Mouse (Mus musculus) megakaryocyte, adult 5-6 weeks (primary cell): ENCODE data around the gene Mfsd12. TPM values are rescaled to one million over a fixed set of nuclear protein-coding genes. Genes with fewer than 3 reads are reported as not detected.

Experiments used
- ATAC-seq: 2 replicates; pipeline ENCODE4 v1.8.0; 2016; ENCODE audit warnings: mild to moderate bottlenecking, inconsistent platforms; ENCODE audit not compliant: poor library complexity, severe bottlenecking
- total RNA-seq, 2 experiments: library from RNA; stranded (forward) in 1 of 2; stranded (reverse) in 1 of 2; fragments of 153-499, 151-499 nt in 1 of 2; fragments of 221-1000, 200-1000 nt in 1 of 2; gene quantifications; 2 replicates each; pipeline versions ENCODE4 v1.2.3 to v1.2.4; 2015 to 2017

Mfsd12 gene
- total RNA-seq, 2 experiments from 2014 or later: 4.1 to 7.4 TPM

DNA sequence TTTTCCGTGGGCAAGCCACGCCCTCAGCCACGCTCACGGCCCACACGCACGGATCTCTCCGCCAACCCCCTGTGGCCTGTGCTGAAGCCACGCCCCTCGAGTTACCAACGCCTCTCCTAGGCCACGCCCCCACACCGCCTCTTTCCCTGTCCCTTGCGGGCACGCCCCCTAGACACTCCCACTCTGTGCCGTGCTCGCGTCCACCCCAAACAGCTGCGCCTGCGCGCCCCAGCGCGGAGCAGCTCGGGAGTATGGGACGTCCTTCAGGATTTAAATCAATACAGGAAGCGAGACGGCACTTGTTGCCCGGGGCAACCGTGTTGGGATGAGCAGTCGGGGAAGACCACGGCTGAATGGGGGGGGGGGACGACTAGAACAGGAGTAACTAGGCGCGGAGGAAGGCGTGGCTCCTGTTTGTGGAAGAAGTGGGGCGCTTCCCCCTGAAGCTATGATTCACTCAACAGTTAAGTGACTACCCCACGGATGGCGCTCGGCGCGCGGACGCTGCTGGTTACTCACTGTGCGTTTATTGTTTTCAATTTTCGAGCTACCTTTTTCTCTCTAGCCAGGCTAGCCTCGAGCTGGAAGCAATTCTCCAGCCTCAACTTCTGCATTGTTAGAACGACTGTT lies 21.4 kb downstream of the Mfsd12 start:
- peak; percentile 93 for ATAC-seq

DNA sequence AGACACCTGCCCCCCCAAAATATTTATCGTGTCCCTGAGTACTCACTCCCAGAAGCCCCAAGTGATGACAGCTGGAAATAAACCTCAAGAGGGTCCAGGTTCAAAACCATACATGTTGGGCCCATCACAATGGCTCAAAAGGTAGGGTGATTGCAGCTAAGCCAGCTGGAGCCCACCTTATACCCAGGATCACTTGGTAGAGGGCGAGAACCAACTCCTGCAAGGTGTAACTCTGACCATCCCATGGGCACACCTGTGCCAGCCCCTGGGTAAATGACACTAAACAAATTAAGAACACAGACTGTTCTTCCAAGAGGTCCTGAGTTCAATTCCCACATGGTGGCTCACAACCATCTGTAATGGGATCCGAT lies 21.9 kb downstream of the Mfsd12 start:
- ATAC-seq: no peak

DNA sequence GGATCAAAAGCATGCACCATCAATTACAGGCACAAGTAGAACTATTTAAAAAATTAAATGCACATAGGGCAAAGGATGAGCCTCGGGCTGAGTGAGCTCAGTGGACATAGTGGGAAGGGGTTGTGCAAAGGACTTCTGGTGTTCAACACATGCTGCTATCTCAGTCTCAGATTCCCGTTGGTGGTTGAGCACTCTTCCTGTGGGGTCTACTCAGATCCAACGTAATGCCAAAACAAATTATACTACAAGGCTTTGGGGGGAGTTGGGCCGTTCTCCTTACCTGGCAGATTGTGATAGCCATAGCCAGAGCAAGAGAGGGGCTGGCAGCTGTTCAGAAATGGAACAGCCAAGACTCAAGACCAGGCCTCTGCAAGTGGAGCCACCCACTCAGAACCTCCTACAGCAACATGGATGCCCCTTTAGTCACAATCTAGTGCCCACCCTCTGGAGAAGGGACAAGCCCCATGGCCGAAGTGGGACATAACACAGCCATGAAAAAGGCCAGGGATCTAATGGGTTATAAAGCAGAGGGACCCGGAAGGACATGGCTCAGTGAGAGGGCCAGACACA lies 22.6 kb downstream of the Mfsd12 start:
- no peak for ATAC-seq

DNA sequence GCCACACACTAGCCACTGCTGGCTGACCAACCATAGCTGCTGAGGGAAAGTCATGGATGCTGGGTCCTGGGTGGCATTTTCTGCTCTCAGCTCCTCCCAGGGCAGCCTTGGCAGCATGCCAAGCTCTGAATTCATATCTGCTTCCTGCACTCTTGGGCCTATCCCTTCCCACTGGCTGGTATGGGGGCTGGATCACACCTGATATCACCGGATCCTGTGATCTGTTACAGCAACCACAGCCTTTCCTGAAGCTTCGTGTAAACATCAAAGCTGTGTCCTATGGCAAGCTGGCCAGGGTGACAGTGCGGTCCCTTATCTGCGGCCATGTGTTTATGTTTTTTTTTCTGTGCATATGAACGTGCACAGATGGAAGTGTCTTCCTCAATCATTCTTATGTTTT lies 24.7 kb downstream of the Mfsd12 start:
- ATAC-seq: no peak

DNA sequence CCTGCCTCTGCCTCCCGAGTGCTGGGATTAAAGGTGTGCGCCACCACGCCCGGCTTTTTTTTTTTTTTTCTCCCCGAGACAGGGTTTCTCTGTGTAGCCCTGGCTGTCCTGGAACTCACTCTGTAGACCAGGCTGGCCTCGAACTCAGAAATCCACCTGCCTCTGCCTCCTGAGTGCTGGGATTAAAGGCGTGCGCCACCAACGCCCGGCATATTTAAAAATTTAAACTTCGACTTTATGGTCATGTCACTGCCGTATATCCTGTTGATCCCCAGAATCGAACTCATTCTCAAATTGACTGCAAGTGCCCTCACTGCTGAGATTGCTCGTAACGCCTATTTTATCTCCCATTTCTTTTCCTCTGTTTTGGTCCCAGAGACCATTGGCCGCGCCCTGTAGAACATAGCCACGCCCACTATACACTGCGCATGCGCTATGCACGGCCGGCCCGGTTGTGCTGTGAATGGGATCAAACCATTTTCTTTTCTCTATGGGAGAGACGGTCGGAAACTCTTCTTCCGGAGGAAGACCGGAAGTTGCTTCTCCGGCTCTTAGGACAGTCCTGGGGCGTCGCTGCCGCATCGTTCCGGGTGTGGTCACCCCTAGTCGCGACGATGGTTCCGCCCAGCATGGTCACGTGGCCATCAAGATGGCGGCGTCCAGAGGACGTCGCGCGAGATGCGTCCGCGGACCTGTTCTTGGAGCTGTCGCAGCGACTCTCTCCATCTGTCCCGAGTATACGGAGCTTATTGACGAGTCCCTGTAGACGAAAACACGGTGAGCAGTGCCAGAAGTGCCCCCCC lies 26.7 kb downstream of the Mfsd12 start, which contains the start of the genes Dohh and Gm48551:
Gene Dohh, plus strand, starts transcription at position 627 of the 803 bp plus-strand sequence.
Gene Gm48551, plus strand, starts transcription at position 665 of the 803 bp plus-strand sequence.
- ATAC-seq: peak; percentile 97

DNA sequence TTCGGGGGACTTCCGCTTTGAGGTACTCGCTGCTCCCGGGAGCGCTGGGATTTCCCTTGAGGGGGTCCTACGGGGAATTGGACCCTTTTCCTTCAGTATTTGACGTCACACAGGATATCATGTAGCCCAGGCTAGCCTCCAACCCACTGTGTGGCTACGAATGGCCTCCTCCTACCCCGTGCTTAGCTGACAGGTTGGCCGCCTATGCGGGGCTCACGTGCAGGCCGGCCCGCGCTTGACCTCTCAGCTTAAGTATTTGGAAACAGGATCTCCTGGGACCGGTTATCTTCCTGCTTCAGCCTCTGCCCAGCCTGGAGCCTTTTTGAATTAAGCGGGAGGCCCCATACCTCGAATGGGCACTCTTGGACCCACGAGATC lies 27.3 kb downstream of the Mfsd12 start:
- peak; percentile 14; the same call in 1 of the 2 replicates for ATAC-seq

DNA sequence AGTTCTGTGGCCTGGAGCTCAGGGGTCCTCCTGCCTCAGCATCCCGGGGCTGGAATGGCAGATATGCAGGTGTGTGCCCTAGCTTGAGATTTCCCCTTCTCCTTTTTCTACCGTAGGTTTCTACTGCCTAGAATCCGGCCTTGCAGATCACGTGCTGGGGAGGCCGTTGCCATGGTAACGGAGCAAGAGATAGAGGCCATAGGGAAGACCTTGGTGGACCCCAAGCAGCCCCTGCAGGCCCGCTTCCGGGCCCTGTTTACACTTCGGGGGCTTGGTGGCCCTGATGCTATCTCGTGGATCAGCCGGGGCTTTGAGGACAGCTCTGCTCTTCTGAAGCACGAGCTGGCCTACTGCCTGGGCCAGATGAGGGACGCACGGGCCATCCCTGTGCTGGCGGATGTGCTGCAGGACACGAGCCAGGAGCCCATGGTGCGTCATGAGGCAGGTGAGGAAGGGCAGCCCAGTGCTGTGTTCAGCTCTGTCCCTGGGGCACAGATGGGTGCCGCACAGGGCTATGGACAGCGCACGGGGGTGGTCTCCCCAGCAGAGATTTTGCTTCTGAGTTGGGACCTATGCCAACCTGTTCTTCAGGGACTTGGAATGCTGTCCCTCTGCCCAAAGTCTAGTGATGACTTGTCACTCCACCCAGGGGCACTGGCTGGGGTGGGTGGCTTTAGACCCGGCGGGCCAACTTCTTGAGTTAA lies 28.5 kb downstream of the Mfsd12 start:
- no peak for ATAC-seq

DNA sequence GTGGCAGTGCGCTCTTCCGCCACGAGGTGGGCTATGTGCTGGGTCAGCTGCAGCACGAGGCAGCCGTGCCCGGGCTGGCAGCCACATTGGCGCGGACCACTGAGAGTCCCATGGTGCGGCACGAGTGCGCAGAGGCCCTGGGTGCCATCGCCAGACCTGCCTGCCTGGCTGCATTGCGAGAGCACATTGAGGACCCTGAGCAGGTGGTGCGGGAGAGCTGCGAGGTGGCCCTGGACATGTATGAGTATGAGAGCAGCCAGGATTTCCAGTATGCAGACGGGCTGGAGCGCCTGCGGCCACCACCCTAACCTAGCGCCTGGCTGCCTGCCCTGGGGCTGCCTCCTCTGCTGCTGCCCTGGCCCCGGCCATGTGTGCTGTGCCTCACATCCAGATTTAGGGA lies 30.4 kb downstream of the Mfsd12 start:
- no peak for ATAC-seq

DNA sequence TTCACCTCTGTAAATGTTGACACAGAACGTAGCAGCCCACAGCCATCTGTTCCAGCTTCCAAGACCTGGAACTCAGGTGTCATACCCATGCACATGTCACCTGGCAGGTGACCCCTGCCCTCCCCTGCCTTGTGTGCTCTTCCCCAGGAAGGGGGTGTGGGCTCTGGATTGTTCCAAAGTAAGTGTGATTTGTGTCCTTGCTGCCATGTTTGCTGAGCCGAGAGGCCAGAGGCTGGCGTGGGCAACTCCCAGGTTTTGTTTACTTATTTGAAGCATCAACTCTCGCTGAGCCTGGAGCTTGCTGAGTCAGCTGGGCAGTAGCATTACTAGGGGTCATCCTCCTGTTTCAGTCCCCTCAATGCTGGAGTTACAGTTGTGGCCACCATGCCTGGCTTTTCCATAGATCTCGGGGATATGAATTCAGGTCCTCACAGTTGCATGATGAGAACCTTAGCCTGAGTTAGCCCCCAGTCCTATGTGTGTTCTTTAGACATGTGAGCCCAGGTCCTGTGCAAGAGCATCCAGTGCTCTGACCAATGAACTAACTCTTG lies 31.3 kb downstream of the Mfsd12 start, which contains the start of gene Gm48552:
Gene Gm48552, plus strand, starts transcription at position 501 of the 551 bp plus-strand sequence.
- ATAC-seq: no peak

DNA sequence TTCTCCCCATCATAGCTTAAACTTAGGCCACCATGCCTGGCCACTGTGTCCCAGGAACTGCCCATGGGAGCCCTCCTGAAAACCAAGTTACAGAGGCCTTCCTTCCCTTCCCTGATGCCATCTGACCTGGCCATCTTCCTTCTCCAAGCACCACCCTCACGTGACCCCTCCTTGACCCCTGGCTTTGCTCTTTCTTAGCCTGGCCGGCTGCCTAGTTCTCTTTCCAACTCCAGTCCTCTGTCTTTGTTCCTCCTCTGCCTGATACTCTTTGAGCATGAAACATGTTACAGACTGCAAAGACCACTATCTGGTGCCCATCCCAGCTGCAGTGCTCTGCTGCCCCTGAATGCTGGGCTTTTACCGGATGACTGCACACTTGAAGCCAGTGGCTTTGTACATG lies 32.1 kb downstream of the Mfsd12 start:
- no peak for ATAC-seq

DNA sequence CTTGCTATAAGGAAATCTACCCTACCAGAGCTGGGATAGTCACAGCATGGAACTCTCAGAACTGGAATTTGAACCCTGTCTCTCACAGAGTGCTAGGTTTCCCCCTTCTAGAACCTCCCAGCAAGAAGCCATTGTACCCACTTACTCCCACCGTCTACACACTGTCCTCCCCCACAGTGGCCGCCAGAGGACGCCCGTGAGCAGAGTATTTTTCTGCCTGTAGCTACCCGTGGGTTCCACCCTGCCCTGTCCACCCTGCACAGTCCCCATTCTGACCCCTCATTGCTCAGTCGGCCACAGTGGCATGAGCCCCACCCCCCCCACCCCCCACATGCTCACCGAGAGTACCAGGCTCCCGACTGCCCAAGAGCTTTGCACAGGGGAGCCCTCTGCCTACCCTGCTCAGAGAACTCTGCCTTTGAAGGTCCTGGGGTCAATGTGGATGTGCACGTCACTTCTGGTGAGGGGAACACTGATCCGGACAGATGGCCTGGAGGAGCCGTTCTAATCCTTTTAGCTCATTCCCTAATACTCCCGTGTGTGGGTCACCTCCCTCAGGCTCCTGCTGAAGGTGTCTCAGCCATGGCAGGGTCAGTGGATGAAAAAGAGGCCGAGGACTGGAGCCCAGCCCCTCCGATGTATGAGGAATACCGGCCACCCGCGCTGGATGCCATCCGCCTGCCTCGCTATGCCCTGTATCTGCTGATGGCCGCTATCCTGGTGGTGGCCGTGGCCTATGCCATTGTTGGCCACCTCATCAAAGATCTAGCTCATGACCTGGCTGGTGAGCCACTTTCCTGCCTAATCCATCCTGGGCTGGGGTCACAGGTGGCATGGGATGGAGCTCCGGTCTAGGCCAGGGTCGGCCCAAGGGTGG lies 32.7 kb downstream of the Mfsd12 start:
- peak; percentile 83 for ATAC-seq

DNA sequence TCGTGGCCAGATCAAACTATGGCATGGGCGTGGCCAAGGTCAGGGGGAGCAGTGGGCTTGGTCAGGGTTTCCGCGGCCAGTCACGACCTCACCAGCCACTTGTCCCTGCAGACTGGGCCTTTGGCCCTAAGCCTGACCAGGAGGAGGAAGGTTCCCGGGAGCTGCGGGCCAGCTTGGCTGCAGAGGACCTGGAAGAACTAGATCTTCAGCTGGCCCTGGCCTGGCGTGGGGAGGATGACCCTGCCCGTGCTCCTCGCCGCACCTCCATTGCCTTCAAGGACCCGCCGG lies 33.3 kb downstream of the Mfsd12 start:
- ATAC-seq: no peak

DNA sequence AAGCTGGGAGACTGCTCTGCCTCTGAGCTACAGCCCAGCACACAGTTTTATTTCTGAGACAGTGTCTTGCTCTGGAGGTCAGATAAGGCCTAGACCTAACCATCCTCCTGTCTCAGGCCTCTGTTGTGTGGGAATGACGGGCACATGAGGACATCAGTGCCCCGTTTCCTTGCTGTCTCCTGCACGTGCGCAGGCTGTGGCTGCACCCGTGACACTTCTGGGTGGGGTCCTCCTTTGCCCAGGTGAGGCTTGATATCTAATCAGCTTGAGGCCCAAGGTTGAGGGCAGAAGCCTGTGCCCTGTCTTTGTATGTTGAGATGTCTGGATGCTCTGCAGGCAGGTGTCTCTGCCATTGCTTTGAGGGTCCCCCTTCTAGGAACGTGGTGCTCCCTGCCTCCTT lies 35.0 kb downstream of the Mfsd12 start:
- no peak for ATAC-seq

DNA sequence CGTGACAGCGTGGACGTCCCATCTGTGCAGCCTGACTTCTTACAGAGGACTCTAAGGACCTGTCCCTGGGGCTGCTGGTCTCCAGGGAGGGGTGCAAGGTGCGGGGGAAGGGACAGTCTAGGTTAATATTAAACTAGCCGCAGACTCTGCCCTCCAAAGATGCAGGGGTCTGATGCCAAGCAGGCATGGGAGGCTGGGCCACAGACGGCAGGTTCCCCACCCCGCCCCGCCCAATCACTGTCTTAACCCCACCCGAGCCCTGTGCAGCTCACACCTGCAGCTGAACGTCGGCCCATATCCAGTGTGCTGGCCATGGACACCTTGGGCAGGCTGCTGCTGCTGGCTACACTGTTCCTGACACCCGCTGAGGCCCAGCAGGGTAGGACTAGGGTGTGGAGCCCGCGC lies 35.5 kb downstream of the Mfsd12 start, which contains the start of gene Smim24:
Gene Smim24, plus strand, starts transcription at position 271 of the 405 bp plus-strand sequence.
- ATAC-seq: no peak

DNA sequence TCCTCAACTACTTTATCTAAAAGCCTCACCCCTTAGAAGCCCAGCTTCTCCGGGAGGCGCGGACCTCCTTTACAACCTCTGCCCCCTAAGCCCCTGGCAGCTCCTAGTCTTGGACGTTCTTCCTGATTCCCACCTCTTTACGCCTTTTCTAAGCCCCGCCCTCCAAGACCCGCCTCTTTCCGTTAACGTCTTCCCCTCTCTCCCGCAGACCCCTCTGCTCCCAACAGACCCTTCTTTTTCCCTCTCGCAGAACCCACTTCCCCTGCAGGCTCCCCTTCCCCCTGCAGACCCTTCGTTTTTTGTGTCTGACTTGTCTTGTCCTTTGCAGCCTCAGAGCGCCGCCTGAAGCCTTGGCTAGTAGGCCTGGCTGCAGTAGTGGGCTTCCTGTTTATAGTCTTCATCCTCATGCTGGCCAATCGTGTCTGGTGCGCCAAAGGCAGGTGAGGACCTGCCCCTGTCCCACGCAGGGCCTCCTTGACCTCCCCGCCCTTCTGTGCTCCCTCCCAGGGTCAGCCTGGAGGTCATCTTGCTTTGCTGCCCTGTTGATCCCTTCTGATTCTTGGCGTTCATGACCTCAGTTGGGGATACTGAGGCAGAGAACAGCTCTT lies 36.3 kb downstream of the Mfsd12 start:
- ATAC-seq: peak; percentile 41

DNA sequence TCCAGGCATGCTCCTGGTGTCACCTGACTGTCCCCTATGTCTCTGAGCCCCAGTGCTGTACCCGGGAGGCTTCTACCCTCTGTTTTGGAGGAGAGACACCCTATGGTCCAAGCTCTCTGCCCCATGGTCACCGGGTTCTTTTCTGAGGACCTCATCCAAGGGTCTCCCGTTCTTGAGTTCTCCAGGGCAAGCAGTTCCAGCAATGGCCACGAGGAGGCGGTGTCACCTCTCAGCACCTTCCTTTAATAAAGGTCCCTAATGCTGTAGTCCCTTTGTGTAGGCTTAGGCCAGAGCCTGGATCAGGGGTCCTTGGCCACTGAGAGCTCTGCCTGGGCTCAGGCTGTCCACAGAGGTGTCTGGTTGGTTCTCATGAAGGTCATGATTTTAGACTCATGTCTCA lies 37.8 kb downstream of the Mfsd12 start:
- peak; percentile 78 for ATAC-seq

DNA sequence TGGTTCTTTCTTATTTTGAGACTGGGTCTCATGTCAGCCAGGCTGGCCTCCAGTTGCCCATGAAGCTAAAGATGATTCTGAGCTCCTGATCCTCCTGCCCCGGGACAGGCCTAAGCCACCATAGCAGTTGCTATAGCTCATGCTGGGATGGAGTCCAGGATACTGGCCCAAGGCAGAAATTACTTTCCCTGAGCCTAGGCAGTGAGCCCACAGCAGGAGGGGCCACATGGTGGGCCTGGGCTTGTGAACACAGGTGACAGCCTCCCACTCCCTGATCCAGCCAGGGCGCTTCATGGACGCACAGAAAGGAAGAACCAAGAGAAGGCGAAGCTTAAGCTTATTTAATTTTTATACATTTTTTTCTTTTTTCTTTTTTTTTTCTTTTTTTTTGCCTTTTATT lies 38.6 kb downstream of the Mfsd12 start:
- ATAC-seq: no peak

DNA sequence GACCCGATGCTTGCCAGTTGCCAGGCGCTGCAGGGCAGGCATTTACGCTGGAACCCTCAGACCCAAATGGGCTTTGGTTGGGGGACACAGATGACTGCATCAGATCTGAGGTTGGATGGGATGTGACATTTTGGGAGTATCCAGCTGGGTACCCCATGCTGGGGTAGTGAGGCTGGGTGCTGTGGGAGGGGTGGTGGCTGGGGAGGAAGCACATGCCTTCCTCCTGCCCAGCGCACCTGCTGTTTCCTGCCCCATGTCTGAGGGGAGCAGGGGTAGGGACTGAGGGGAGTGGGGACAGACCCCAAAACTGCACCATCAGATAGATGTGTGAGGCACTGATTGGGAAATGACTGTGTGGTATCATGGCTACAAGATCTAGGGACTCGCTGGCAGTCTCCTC lies 39.5 kb downstream of the Mfsd12 start:
- ATAC-seq: no peak

DNA sequence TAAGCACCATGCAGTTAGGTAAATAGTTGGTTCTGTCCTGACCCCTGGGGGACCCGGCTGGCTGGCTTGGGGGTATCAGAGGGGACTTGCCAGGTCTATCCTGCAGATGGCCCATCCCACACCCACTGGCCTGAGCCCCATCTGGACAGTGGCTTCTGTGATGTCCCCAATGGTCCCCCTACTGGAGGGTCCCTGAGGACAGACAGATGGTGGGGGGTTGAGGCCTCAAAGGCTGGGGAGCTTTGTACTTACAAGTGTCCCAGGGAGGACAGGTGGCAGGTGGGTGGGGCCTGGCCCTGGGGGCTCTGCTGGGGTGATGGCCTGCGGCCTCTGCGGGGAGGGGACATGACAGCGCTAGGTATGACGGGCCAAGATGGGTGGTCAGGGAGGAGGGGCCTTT lies 42.0 kb downstream of the Mfsd12 start:
- no peak for ATAC-seq

DNA sequence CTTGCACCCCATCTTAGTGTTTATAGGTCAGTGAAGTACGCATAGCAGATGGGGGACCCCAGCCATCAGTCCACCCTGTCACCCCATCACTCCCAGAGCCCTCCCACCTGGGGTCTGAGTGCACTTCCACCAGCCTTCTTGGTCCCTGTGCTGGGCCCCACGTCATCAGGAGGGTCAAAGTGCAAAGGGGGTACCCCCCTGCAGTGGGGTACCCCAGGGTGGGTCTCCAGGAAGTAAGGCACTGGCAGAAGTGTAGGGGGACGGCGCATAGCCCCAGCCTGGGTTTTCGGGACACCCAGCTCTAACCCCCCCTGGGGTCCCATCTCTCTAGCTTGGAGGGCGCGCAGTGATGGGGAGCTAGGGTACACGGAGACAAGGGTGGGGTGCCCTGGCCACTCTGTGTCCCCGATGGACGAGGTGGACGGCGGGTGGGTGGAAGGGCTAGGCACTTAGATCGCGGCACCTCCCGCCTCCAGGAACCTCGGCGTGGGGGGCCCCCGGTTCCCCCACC lies 42.6 kb downstream of the Mfsd12 start:
- no peak for ATAC-seq
